Mouse (Mus musculus): ENCODE data around the gene Naa10.

GRCm38 (mm10) chrX:73892833-73893232 lies 28.9 kb downstream of the Naa10 start:
- TF ChIP-seq CTCF (IDR thresholded peaks at IDR 0.05; ENCODE audit: borderline replicate concordance, insufficient read depth, low read depth, low read length) (no peak), POLR2A (IDR thresholded peaks at IDR 0.05; ENCODE audit: borderline replicate concordance, insufficient read depth, low read length) (no peak)

Data from cerebellum, adult 2 months (tissue).